Mouse (Mus musculus): ENCODE results near the gene Lrrc59. TPM values are rescaled to one million over a fixed set of nuclear protein-coding genes. Genes with fewer than 3 reads are reported as not detected.
"Not testable (repeated sequence)": the region's sequence is repeated elsewhere in the genome, so short reads cannot be mapped to it uniquely, and the experiment has no call there.

Lrrc59 gene
- total RNA-seq, 2 experiments from 2014 or later = 85.0 to 91.8 TPM

DNA sequence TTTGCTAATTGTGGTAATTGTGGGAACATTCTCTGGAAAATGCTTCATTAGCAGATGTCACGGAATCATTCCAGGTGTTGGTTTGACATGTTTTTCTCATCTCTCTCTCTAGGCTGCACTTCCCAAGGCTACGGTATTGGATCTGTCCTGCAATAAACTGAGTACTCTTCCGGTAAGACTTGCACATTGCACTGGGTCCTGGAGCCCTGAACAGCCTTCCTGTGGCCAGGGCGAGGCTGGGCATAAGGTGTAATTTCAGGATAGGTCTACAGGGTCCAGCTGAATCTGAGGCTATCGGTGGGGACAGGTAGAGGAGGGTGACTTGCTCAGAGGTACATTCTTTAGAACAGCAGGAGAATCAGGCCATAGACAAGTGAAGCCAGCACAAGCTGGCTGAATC is 2.4 kb downstream of the Lrrc59 start:
- DNase-seq = no peak

DNA sequence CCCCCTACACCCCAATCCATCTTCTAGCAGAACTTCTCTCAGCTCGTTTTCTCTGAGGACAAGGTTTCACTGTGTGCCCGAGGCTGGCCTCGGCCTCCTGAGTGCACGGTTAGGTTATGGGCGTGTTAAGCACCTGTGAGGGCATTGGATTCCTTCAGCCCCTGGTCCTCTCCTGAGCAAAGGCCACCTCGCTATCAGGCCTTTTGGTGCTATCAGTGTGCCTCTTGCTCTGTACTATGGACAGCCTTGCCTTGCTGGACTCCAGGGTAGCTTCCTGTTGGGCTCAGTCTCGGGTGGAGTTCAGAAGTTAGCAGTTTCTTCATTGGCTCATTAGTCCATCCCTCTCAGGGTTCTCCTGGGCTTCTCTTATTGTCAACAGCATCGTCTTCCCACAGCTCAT is 3.4 kb downstream of the Lrrc59 start:
- DNase-seq = no peak

DNA sequence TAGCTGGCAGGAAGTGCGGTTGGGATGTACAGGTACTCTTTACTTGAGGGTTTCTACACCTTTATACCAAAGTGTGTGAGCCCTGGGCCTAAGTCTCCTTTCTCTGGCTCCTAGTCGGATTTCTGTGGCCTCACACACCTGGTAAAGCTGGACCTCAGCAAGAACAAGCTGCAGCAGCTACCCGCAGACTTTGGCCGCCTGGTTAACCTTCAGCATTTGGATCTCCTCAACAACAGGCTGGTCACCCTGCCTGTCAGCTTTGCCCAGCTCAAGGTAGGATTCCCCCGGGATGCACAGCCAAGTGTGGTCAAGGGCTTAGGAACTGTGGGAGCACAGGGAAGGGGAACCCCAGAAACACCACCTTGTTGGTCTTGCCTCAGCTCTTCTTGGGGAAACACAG is 4.9 kb downstream of the Lrrc59 start:
- no peak for DNase-seq

DNA sequence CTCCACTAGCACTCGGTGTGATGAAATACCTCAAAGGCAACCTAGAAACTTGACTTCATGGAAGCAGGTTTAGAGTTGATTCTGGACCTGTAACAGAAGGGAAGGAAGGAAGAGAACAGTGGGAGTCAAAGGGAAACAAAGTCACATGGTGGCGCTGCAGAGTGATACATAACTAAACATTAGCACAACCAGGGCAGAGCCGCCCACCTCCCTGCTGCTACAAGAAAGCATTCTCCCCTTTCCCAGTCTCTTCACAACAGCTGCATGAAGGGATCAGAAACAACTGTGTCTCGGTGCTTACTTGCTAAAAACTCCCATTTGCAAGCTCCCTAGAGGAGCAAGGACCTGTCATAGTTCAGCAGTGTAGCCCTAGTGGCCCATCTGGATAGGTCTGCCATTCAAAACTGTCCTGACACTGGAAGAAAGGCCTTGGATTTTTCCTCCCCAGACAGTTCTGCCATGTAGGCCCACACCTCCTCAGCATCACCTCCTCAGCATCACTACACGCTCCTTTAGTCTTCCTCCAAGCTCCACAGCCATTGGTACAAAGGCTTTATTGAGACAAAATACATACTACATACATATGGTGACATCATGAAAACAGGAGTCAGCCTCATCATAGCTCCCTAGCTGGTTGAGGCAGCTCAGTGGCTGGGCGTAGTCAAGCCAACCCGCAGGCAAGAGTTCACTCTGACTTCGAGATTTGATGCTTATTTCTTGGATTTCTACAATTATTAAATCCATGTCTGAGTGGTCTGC is 15.1 kb downstream of the Lrrc59 start:
- no peak for DNase-seq

GRCm38 (mm10) chr11:94646457-94646856 is 16.9 kb downstream of the Lrrc59 start:
- no peak for DNase-seq

- DNase-seq = not testable (repeated sequence)
Observed at GRCm38 (mm10) chr11:94651241-94651640, 21.7 kb downstream of the Lrrc59 start.

DNA sequence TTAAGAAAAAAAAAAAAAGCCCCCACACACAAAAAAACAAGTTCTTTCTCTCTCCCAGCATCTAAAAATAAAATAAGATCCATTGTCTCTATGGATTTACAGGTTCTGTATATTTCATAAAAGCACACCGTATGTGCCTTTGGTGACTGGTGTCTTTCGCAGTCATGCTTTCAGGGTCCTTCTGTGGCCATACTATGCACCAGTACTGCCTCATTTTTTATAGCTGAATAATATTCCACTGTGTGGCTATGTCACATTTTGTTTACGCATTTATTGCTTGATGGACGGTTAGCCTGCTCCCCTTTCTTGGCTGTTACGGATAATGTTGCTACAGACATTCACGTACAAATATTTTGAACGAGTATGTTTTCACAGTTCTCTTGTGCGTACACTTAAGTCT is 23.4 kb downstream of the Lrrc59 start:
- no peak for DNase-seq

DNA sequence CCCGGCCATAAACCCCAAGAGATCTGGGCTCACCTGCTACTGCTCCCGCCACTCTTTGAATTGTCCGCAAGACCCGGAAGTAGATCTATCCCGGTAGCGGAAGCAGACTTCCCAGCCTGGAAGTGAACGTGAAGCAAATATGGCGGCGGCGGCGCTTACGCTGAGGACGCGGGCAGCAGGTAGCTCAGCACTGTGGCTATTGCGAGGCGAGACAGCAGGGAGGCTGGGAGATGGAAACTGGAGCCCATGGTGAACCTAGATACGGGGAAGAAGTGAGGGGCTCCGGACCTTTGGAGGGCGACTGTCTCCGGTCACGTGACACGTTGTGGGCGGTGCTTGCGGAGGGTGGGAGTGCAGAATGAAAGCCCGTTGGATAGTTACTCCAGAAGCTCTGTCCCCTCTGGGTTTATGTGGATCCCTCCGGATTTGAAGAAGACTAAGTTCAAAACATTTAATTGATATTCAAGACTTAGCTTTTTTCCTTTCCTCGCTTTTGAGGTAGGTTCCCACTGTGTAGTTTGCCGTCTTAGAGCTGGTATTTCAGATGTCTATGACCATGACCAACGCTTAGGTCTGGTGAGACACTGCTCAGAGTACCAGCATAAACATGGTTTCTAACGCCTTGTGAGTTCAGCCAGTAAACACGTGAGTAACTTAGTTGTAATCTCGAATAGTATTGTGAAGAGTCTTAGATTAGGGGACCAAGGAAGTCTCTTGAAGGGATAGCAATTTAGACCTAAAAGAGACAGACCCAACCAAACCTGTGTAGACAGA is 24.3 kb downstream of the Lrrc59 start, which contains the start of the genes Mrpl27 and Eme1:
Mrpl27 (plus strand) TSS at position 105 of the 774 bp plus-strand sequence.
Eme1 (minus strand) TSS at position 302 of the 774 bp plus-strand sequence.
- peak; percentile 86 for DNase-seq

DNA sequence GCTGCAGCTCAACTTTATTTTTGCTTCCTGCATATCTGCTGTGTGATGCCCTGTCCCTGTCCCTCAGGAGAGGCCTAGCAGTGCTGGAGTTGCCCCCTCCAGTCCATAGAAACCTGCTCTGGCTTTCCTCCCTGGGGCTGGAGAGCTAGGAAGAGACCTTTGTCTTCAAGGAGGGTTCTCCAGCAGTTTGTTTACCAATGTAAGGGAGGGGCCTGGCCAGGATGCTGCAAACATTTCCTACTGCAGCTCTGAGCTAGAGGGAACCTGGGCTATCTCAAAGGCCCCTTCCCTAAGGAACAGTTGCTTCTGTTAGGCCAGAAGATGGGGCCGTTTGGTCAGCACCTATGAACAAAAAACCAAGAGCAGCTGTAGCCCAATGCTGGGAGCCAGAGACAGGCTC is 31.8 kb downstream of the Lrrc59 start:
- no peak for DNase-seq

- no peak for DNase-seq
Observed at GRCm38 (mm10) chr11:94665281-94665680, 35.7 kb downstream of the Lrrc59 start.

GRCm38 (mm10) chr11:94674984-94675383 is 45.4 kb downstream of the Lrrc59 start:
- DNase-seq = no peak

DNA sequence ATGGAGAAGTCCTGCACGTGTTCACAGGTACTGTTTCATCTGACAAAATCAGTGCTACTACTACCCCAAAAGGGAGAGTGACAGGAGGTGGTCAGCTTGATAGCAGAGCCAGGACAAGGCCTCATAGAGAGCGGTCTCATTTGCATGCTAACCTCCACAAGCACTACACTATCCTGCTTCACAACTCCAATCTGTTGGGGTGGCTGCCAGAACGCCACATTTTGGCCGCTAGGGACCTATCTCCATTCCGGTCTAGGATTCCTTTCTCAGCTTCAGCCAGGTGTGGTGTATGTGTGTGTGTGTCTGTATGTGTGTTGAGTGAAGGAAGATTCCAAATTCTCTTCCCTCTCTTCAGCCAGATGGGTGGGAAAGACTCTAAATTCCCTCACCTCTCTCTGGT is 45.9 kb downstream of the Lrrc59 start:
- DNase-seq = no peak

DNA sequence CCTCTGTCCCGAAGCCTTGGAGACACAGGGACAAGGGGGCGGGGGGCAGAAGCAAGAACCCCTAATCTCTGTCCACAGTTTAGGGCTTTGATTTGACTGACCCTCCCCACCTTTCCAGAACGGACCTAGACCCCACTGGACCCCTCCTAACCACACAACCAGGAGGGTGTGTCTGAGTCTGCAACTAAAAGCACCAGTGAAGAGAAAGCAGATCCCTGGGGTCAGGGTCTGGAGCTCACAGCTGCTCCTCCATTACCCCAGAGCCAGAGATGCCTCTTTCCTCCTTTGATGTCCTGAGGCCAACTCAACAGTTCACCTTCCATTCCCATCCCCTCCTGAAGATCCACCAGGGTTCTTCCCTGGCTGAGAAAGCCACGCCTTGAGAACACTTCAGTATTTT is 46.7 kb downstream of the Lrrc59 start:
- DNase-seq = no peak

GRCm38 (mm10) chr11:94676754-94677606 is 47.4 kb downstream of the Lrrc59 start, which contains the start of gene Xylt2:
TSS of gene Xylt2 (minus strand) at chr11:94677515.
- peak; percentile 94 for DNase-seq

GRCm38 (mm10) chr11:94677607-94678145 is 48.1 kb downstream of the Lrrc59 start:
- DNase-seq = no peak

- DNase-seq = no peak
Observed at GRCm38 (mm10) chr11:94680639-94681038, 51.1 kb downstream of the Lrrc59 start.

DNA sequence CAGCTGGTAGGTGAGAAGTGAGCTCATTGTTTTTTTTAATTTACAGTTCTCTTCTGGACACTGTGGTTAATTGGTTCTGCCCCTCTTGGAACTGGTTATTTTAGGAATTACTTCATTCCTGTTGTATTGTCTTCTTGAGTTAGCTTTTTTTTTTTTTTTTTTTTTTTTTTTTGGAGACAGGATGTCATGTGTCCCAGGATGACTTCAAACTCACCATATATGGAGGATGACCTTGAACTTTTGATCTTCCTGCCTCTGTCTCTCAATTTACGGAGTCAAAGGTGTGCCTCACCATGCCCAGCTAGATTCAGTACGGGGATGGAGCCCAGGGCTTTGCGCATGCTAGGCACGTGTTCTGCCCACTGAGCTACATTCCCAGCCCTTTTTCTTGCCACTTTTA is 52.1 kb downstream of the Lrrc59 start:
- DNase-seq = no peak

- no peak for DNase-seq
Observed at GRCm38 (mm10) chr11:94682427-94682826, 52.9 kb downstream of the Lrrc59 start.

DNA sequence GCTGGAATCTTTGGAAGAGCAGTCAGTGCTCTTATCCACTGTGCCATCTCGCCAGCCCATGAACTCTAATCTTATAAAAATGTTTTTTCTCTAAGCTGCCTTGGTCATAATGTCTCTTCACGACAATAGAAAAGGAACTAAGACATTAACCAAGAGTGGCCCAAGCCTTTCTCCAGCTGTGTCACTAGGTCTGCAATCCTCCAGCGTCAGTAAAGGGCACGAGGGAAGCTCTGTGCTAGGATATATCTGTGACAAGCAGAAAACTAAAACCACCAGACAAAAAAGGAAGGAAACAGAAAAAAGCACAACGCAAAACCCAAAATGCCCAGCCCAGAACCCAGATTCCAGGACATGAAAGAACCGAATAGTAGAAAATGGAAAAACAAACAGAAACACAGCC is 57.6 kb downstream of the Lrrc59 start:
- DNase-seq = no peak

DNA sequence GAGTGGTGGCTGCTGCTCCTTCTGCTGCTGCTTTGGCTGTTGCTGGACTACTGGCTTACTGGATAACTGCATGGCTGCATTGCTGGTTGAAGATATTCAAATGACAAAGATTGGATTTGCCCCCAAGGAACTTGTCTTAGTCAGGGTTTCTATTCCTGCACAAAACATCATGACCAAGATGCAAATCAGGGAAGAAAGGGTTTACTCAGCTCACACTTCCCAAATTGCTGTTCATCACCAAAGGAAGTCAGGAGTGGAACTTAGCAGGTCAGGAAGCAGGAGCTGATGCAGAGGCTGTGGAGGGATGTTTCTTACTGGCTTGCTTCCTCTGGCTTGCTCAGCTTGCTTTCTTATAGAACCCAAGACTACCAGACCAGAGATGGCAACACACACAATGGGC is 62.9 kb downstream of the Lrrc59 start:
- not testable (repeated sequence) for DNase-seq
